Mouse (Mus musculus): ENCODE results near the gene Phrf1. TPM values are rescaled to one million over a fixed set of nuclear protein-coding genes. Genes with fewer than 3 reads are reported as not detected.

The Phrf1 gene
- total and polyA plus RNA-seq, 3 experiments: 10.2 to 32.1 (median 26.8) TPM

DNA sequence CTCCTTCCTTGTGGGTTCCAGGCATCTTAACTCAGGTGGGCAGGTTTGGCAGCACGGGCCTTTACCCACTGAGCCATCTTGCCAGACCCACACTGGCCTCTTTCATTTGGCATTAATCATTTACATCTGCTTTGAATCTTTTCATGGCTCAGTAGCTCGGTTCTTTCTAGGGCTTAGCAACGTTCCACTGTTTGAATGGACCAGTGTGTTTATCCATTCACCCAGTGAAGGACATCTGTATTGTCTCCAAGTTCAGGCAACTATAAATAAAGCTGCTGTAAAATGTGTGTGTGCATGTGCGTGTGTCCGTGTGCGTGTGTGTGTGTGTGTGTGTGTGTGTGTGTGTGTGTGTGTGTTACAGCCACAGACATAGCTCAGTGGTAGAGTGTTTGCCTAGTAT is 52.9 kb downstream of the Phrf1 start:
- Histone ChIP-seq H3K27ac (no peak overlapping the region), H3K36me3 (ENCODE audit: control insufficient read depth, insufficient read depth, low read length) (no peaks in the 10 kb centered on the region), H3K4me3 (no peak overlapping the region), H3K9ac (ENCODE audit: low read depth, low read length) (no peak overlapping the region), H3K4me1 (ENCODE audit: control insufficient read depth, insufficient read depth, low read length) (no peaks in the 10 kb centered on the region), H3K27me3 (ENCODE audit: control insufficient read depth, insufficient read depth, low read length) (peaks cover 1% of the 10 kb centered on the region; the same call in 1 of the 2 replicates), H3K79me2 (replicated peaks; ENCODE audit: control insufficient read depth, insufficient read depth, low read length) (no peaks in the 10 kb centered on the region)
- DNase-seq: no peak
- no peak for TF ChIP-seq CTCF (IDR thresholded peaks at IDR 0.05)
- no peak for TF ChIP-seq EP300 (IDR thresholded peaks at IDR 0.05; ENCODE audit: insufficient read depth, low read depth, low read length)
- no peak for TF ChIP-seq POLR2A (IDR thresholded peaks at IDR 0.05; ENCODE audit: insufficient read depth, low read depth, low read length)
- intact Hi-C loops (cut with DNase I): no loop called here
- WGBS: 86% methylated on average over 6 of the region's 6 CpGs

DNA sequence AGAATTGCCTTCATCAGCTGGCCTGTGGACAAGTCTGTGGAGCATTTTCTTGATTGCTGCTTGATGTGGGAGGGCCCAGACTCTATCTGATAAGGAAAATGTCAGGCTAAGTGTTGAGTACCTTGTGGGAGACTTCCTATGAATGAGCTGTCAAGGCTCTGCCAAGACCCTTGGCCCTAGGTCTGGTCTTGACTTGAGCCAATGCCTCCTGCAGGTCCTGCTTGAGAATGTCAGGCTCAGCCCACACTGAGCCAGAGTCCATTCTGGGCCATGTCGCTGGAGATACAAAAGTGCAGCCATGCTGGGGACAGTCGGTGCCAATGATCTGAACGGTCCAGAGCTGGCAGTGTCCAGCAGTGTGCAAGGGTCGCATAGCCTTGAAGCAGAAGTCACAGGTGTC is 54.2 kb downstream of the Phrf1 start:
- no peak for DNase-seq
- 67% methylated on average over 4 of the region's 4 CpGs for WGBS
- peaks cover 1% of the 10 kb centered on the region; the same call in 1 of the 2 replicates for H3K27me3 ChIP-seq (ENCODE audit: control insufficient read depth, insufficient read depth, low read length)
- intact Hi-C loops (cut with DNase I): no loop called here
- no peak overlapping the region for H3K9ac ChIP-seq (ENCODE audit: low read depth, low read length)
- no peaks in the 10 kb centered on the region for H3K79me2 ChIP-seq (replicated peaks; ENCODE audit: control insufficient read depth, insufficient read depth, low read length)
- H3K4me1 ChIP-seq (ENCODE audit: control insufficient read depth, insufficient read depth, low read length): no peaks in the 10 kb centered on the region
- no peak for TF ChIP-seq EP300 (IDR thresholded peaks at IDR 0.05; ENCODE audit: insufficient read depth, low read depth, low read length)
- TF ChIP-seq POLR2A (IDR thresholded peaks at IDR 0.05; ENCODE audit: insufficient read depth, low read depth, low read length): no peak
- no peak for TF ChIP-seq CTCF (IDR thresholded peaks at IDR 0.05)
- no peak overlapping the region for H3K4me3 ChIP-seq
- H3K36me3 ChIP-seq (ENCODE audit: control insufficient read depth, insufficient read depth, low read length): no peaks in the 10 kb centered on the region
- no peak overlapping the region for H3K27ac ChIP-seq

DNA sequence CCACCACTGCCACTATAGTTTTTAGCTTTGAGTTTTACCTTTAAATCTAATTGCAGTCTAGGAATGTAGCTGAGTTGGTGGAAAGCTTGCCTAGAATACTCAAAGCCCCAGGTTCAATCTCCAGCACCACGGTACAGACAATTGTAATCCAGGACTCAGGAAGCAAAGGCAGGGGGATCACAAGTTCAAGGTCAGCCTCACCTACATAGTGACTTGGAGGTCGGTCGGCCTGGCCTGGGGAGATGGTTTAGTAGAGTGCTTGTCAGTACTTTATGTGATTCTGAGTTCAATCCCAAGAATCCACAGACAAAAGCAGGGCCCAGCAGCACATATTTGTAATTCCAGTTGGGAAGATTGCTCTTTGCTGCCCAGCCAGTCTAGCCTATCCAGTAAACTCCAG is 59.5 kb downstream of the Phrf1 start:
- DNase-seq: no peak
- no peaks in the 10 kb centered on the region for H3K79me2 ChIP-seq (replicated peaks; ENCODE audit: control insufficient read depth, insufficient read depth, low read length)
- intact Hi-C loops (cut with DNase I): no loop called here
- H3K4me1 ChIP-seq (ENCODE audit: control insufficient read depth, insufficient read depth, low read length): no peaks in the 10 kb centered on the region
- no peak overlapping the region for H3K4me3 ChIP-seq
- no peak for TF ChIP-seq CTCF (IDR thresholded peaks at IDR 0.05)
- H3K27ac ChIP-seq: no peak overlapping the region
- H3K36me3 ChIP-seq (ENCODE audit: control insufficient read depth, insufficient read depth, low read length): no peaks in the 10 kb centered on the region
- H3K27me3 ChIP-seq (ENCODE audit: control insufficient read depth, insufficient read depth, low read length): peaks cover 4% of the 10 kb centered on the region
- WGBS: 82% methylated on average over 3 of the region's 3 CpGs
- H3K9ac ChIP-seq (ENCODE audit: low read depth, low read length): no peak overlapping the region

DNA sequence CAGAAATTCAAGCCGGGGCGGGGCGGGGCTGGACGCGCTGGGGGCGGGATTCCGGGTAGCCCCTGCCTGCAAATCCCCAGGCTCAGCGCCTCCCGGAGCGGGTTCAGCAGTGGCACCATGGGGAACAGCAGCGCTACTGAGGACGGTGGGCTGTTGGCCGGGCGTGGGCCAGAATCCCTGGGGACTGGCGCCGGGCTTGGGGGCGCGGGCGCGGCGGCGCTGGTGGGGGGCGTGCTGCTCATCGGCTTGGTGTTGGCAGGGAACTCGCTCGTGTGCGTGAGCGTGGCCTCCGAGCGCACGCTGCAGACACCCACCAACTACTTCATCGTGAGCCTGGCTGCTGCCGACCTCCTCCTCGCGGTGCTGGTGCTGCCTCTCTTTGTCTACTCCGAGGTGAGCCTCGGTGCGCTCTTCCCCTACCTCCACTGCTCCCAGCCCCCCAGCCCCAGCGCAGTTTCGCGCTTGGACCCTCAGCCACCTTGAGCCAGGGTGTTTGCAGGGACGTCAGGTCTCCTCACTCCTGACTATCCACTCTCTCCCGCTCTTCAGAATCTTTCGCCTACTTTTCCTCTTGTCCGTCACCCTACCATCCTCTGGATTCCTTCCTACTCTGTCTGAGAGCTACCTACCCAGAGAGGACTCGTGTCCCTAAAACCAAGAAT is 63.5 kb downstream of the Phrf1 start, which contains the start of gene Drd4:
Gene Drd4, plus strand, starts transcription at position 86 of the 662 bp plus-strand sequence.
- intact Hi-C loops (cut with DNase I): no loop called here
- WGBS: 6% methylated on average over 44 of the region's 46 CpGs
- Histone ChIP-seq H3K36me3 (ENCODE audit: control insufficient read depth, insufficient read depth, low read length) (no peaks in the 10 kb centered on the region), H3K27me3 (ENCODE audit: control insufficient read depth, insufficient read depth, low read length) (peaks cover 16% of the 10 kb centered on the region), H3K4me1 (ENCODE audit: control insufficient read depth, insufficient read depth, low read length) (peaks cover 4% of the 10 kb centered on the region), H3K27ac (no peak within 1 kb of the TSS), H3K4me3 (no peak within 1 kb of the TSS), H3K9ac (ENCODE audit: low read depth, low read length) (peak within 1 kb of the TSS; percentile 29; the same call in 1 of the 2 replicates), H3K79me2 (replicated peaks; ENCODE audit: control insufficient read depth, insufficient read depth, low read length) (no peaks in the 10 kb centered on the region)
- DNase-seq: no peak
- TF ChIP-seq EP300 (IDR thresholded peaks at IDR 0.05; ENCODE audit: insufficient read depth, low read depth, low read length) (no peak), POLR2A (IDR thresholded peaks at IDR 0.05; ENCODE audit: insufficient read depth, low read depth, low read length) (no peak), CTCF (IDR thresholded peaks at IDR 0.05) (no peak)

DNA sequence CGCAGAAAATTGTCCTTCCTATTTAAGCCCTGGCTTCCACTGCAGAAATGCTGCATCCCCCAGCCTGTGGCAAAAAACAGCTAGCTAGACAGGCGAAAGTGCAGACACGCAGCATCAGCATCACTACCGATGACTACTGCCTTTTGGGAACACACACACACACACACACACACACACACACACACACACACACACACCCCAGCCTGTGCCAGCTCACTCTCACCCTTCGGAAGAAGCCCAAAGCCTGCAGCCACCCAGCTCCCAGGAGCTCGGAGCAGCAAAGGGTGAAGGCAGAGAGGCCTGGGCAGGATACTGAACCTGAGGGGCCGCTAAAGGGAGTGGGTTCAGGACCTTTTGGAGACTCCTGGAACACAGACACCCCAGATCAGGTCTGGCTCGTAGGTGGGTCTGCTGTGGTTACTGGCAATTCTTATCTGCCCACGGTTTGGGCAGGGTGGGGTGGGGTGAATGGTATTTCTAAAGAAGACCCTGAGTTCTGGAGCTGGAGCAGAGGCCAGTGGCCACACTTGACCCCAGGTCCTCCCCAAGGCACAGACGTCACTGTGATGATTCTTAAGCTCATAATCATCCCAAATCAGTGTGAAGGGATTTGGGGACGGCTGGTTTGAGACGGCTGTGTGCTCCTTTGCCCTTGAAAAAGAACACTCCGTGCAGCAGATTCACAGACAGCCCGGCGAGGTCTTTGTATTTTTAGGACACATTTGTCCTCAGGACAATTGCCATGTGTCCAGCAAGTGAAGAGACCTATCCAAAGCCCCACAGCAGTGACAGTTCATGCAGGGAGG is 64.2 kb downstream of the Phrf1 start:
- Histone ChIP-seq H3K27ac (no peak overlapping the region), H3K9ac (ENCODE audit: low read depth, low read length) (no peak overlapping the region), H3K36me3 (ENCODE audit: control insufficient read depth, insufficient read depth, low read length) (no peaks in the 10 kb centered on the region), H3K79me2 (replicated peaks; ENCODE audit: control insufficient read depth, insufficient read depth, low read length) (no peaks in the 10 kb centered on the region), H3K4me1 (ENCODE audit: control insufficient read depth, insufficient read depth, low read length) (peaks cover 4% of the 10 kb centered on the region), H3K27me3 (ENCODE audit: control insufficient read depth, insufficient read depth, low read length) (peaks cover 16% of the 10 kb centered on the region), H3K4me3 (no peak overlapping the region)
- no peak for TF ChIP-seq POLR2A (IDR thresholded peaks at IDR 0.05; ENCODE audit: insufficient read depth, low read depth, low read length)
- TF ChIP-seq CTCF (IDR thresholded peaks at IDR 0.05): no peak
- no peak for TF ChIP-seq EP300 (IDR thresholded peaks at IDR 0.05; ENCODE audit: insufficient read depth, low read depth, low read length)
- intact Hi-C loops (cut with DNase I): no loop called here
- WGBS: 56% methylated on average over 15 of the region's 15 CpGs
- DNase-seq: no peak
